Mouse (Mus musculus): ENCODE data around the gene Ebpl. TPM values are rescaled to one million over a fixed set of nuclear protein-coding genes. Genes with fewer than 3 reads are reported as not detected.

Gene Ebpl
- 1 to 10 TPM; 5.3 to 6.3 TPM for total RNA-seq (2021)

DNA sequence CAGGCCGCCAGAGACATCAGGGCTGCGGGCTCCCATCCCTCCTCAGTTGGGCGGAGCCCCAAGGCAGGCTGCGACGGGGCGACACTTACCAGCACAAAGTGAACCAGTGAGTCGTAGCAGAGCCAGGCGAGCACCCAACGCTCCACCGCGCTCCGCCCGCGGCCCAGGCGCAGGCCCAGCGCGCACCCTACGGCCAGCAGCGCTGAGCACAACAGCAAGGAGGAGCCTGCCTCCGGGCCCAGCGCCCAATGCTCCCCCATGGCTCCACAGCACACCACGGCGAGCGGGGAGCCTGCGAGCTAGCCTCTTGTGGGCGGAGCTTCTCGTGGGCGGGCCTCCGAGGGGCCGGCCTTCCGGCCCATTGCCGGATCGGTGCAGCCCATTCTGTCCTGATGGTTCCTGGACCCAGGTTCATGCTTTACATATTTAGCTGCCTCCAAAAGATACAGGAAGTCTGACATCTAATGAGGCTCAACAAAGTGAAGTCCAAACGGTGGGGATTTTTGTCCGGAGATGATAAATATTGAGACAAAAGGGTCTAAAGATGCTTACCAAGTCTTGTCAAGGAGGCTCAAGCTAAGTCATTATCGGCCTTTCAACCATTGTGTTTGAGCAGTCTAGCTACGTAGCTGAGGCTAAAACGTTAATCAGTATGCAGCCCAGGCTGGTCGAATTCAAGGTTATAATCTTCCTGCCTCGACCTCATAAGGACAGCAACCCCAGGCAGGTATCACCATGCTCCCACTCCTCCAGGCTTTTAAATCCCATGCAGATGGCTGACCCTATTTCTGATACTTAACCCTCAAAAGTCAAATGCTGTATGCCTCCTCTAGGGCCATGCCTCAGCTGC is at the start of gene Ebpl:
Gene Ebpl, minus strand, starts transcription at position 309 of the 850 bp plus-strand sequence.
- DNase-seq, result peak; percentile 92 to 93

DNA sequence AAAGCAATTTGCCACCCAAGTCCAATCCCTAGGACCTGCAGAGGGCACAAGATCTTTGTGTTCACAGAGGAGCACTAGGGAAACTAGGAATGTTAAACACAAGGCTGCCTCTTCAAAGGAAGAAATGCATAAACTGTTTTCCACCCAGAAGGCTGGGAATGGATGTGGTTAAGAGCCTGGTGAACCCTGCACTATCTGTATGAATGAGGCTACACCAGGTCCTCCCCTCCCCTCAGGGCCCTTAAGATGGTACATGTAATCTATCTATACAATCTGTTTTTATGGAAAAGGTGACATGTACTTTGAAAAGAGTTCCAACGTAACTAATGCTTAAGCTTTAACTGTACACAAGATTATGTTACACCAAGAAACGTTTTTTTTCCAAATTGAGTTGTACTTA is 49.8 kb upstream of the Ebpl start:
- no peak for DNase-seq

DNA sequence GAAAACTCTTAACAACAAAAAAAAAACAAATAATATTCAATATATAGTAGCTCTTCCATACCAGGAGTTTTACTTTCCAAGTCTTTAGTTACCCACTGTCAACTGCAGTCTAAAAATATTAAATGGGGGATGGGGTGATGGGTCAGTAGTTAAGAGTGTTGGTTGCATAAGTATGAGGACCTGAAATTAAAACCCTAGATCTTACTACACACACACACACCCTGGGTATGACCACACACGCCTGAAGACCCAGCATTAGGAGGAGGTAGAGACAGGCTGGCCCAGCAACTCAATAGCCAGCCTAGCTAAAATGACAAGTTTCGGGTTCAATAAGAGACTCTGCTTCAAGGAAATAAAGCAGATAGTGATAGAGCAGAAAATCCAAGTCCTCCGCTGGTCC is 46.8 kb upstream of the Ebpl start:
- no peak for DNase-seq

GRCm38 (mm10) chr14:61405761-61406160 is 45.5 kb upstream of the Ebpl start:
- DNase-seq, result no peak

GRCm38 (mm10) chr14:61404941-61405340 is 44.7 kb upstream of the Ebpl start:
- no peak for DNase-seq

- no peak for DNase-seq
Measured at GRCm38 (mm10) chr14:61394745-61395144, 34.5 kb upstream of the Ebpl start.

DNA sequence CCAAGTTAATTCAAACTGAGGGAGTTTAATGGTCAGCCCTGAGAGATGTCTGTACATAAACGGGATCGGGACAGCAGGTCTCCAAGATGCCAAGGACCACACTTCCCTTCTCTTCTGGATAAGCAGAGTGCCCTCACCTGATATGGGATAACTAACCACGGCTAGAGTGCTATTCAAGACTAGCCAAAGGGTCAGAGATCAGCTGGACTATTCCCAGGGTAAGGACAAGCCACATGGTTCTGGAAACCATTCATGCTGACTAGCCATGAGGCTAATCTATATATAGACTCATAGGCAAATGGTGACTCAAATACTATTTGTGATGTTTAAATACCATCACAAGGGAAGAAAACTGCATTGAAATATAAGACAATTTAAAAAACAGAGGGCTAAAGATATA is 30.3 kb upstream of the Ebpl start:
- no peak for DNase-seq

DNA sequence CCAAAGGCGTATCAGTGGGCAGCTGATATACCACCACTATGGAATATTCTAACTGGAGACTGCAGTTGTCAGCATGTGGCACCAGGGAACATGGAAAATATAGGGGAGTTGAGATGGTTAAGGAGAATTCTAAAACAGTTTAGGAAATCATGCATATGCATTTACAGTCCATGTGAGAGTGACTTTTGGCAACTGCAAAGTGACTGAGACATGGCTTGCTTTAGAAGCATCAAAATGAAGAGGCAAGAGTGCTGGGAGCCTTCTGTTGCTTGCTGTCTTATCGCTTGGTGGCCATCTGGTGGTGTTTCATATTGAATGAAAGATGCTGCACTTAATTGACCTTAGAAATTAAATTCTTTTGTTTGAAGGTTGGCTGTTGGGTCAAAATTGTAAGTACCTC is 7.1 kb upstream of the Ebpl start:
- DNase-seq, result no peak

GRCm38 (mm10) chr14:61364656-61365055 is 4.4 kb upstream of the Ebpl start:
- DNase-seq, result no peak

GRCm38 (mm10) chr14:61363734-61364133 is 3.5 kb upstream of the Ebpl start:
- DNase-seq, result no peak

- DNase-seq, result no peak
Measured at GRCm38 (mm10) chr14:61362268-61362667, 2.0 kb upstream of the Ebpl start.

GRCm38 (mm10) chr14:61360981-61361511 is 807 bp upstream of the Ebpl start:
- DNase-seq, result no peak

DNA sequence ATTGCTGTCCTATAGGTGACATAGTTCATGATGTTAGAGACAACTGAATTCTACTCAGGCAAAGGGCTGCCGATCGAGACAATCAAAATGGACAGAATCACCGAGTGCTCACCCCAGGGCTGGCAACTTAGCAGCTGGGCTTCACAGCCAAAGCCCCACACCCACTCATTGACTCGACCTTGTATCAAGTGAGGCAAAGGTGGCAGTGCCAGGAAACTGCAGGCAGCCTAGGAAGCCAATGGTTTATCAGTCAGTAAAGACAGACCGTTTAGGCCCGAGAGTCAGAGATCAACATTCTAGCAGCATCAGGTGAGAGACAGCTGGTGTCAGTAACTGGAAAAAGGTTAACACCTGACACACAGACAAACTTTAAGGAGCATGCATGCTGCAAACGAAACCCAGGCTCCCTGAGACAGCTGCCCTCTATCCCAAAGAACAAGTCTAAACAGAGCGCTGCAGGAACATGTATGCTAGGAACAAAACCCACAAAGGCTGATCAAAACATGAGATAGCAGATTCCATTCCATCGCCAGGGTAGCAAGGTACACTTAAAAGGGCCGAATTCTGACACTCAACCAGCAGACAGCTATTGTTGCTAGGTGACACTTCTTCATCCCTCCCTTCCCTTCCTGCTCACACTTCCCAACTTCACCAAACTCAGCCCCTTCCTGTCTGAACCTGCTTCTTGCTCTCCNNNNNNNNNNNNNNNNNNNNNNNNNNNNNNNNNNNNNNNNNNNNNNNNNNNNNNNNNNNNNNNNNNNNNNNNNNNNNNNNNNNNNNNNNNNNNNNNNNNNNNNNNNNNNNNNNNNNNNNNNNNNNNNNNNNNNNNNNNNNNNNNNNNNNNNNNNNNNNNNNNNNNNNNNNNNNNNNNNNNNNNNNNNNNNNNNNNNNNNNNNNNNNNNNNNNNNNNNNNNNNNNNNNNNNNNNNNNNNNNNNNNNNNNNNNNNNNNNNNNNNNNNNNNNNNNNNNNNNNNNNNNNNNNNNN is 5.7 kb downstream of the Ebpl start:
- DNase-seq, result no peak

GRCm38 (mm10) chr14:61350808-61351207 is 9.4 kb downstream of the Ebpl start:
- DNase-seq, result no peak

GRCm38 (mm10) chr14:61349876-61350275 is 10.4 kb downstream of the Ebpl start:
- no peak for DNase-seq

- peak; percentile 19 to 24 for DNase-seq
Measured at GRCm38 (mm10) chr14:61346827-61347698, 13.2 kb downstream of the Ebpl start.

DNA sequence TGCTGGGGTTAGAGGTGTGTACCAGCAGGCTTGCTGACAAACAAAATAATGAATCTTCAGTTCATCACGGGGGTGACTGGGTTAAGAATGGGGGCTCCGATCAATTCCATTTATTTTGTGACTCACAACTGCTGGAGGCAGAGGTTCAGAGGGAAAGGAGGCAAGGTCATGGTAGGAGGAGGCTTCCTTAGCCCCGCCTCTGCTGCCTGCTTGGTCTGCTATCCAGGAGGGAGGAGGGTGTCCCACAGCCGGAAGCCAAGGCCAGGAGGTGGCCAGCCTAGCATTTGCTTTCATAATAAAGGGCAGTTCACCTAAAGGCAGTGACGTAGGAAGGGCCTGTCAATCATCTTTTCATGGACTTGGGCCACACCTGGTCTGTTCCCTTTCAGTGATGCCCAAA is 15.6 kb downstream of the Ebpl start:
- no peak for DNase-seq

DNA sequence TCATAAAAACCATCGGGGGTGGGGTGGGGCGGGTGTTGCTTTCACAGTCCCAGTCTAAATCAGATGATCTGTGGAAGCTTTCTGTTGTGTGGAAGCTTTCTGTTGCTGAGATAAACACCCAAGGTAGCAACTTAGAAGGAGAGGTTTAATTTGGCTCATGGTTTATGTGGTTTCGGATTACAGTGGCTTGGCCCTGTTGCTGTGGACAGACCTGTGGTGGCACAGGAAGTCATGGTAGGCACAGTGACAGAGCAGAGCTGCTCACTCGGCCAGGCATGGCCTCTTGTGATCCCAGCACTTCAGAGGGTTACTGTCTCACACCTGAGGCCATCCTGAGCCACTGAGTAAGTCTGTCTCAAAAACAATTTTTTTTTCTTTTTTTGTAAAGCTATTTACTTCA is 20.9 kb downstream of the Ebpl start:
- DNase-seq, result no peak

- peak; percentile 73 to 74 for DNase-seq
Measured at GRCm38 (mm10) chr14:61330996-61331561, 29.2 kb downstream of the Ebpl start.

GRCm38 (mm10) chr14:61330591-61330990 is 29.6 kb downstream of the Ebpl start:
- DNase-seq, result peak; percentile 54 to 65

- peak; percentile 84 to 88 for DNase-seq
Measured at GRCm38 (mm10) chr14:61327618-61328450, 32.4 kb downstream of the Ebpl start.
